Mouse (Mus musculus): ENCODE measurements around the gene Gm11214.
A peak's percentile ranks its signal among the peaks of the same experiment; 100 is the strongest.

The Gm11214 gene

GRCm38 (mm10) chr4:63659775-63660174, 3.4 kb downstream of the Gm11214 start:
- DNase-seq = no peak

GRCm38 (mm10) chr4:63659086-63659485, 4.1 kb downstream of the Gm11214 start:
- DNase-seq = no peak

- no peak for DNase-seq
Measured at GRCm38 (mm10) chr4:63654381-63654780, 8.8 kb downstream of the Gm11214 start.

GRCm38 (mm10) chr4:63643956-63644726, 19.0 kb downstream of the Gm11214 start:
- DNase-seq = no peak

GRCm38 (mm10) chr4:63639842-63640241, 23.3 kb downstream of the Gm11214 start:
- DNase-seq = no peak

GRCm38 (mm10) chr4:63638603-63639002, 24.6 kb downstream of the Gm11214 start:
- DNase-seq = no peak

GRCm38 (mm10) chr4:63633181-63633580, 30.0 kb downstream of the Gm11214 start:
- no peak for DNase-seq

- DNase-seq = no peak
Measured at GRCm38 (mm10) chr4:63627111-63627510, 36.1 kb downstream of the Gm11214 start.

GRCm38 (mm10) chr4:63625563-63626080, 37.6 kb downstream of the Gm11214 start:
- DNase-seq = no peak

- peak; percentile 15 for DNase-seq
Measured at GRCm38 (mm10) chr4:63622378-63622835, 40.8 kb downstream of the Gm11214 start, which contains the start of gene Tex48. Tex48 (minus strand) TSS chr4:63622428.

GRCm38 (mm10) chr4:63621861-63622260, 41.3 kb downstream of the Gm11214 start:
- no peak for DNase-seq
